ENCODE assay signal across 27 mouse cellular contexts in the genomic region with DNA sequence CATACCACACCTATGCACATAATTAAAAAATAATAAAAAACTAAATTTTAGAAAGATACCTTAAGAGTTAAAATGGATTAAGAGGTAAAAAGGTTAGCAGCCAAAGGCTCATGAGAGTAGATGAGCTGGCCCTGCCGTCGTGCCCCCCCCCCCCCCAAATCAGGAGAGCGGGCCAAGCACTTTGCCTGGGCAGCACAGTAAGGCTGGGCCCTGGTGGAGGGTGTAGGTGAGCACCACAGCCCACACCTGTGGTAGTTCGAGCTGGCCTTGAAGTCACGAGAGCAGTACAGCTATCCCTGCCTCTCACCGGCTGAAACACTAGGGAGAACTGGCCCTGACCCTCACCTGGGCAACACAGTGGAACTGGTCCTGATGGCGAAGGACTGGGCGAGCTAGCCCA. TPM values are rescaled to one million over a fixed set of nuclear protein-coding genes. Genes with fewer than 3 reads are reported as not detected.
A peak's percentile ranks its signal among the peaks of the same experiment; 100 is the strongest.
DNase-seq lines count a peak whose midpoint lies in the region; ATAC-seq lines count a peak whose summit lies in the region.
"Had no signal": no experiment of that assay in that cellular context is flagged by ENCODE, and none has a peak within 500 bp of the region (broad histone marks: within the 10 kb centered on the region; RNA-seq: fewer than 3 reads in every experiment).

No protein-coding gene starts in this region.

- no peak overlapping the region for H3K4me2 ChIP-seq in forebrain, embryonic 15.5 days (replicated peaks)
- H3K4me2 ChIP-seq in forebrain, embryonic 13.5 days = no peak overlapping the region
- H3K4me2 ChIP-seq in intestine, embryonic 14.5 days (ENCODE audit: low read length) = no peak overlapping the region
- no peak overlapping the region for H3K4me2 ChIP-seq in intestine, embryonic 16.5 days (ENCODE audit: low read depth, low read length)
- H3K4me2 ChIP-seq in midbrain, embryonic 16.5 days (ENCODE audit: low read length) = no peak overlapping the region
- H3K4me2 ChIP-seq in midbrain, embryonic 14.5 days (ENCODE audit: low read length) = no peak overlapping the region
- H3K4me2 ChIP-seq: heart, embryonic 13.5 days had no signal

- ATAC-seq in forebrain, embryonic 15.5 days (replicated peaks) = 0 out of 2 replicates have a peak, but pooled peaks have one; percentile 26
- no peak for ATAC-seq in forebrain, embryonic 13.5 days
- no peak for ATAC-seq in intestine, embryonic 14.5 days (replicated peaks; ENCODE audit: low FRiP score, low TSS enrichment, low read depth)
- ATAC-seq in intestine, embryonic 16.5 days = no peak
- ATAC-seq in midbrain, embryonic 16.5 days = peak; percentile 45; the same call in 1 of the 2 replicates
- ATAC-seq in midbrain, embryonic 14.5 days (ENCODE audit: low FRiP score, low TSS enrichment) = no peak
- ATAC-seq: forebrain, embryonic 16.5 days; intestine, postnatal 0 days had no signal

- no peak overlapping the region for H3K4me3 ChIP-seq in forebrain, embryonic 15.5 days
- H3K4me3 ChIP-seq in forebrain, embryonic 13.5 days = no peak overlapping the region
- H3K4me3 ChIP-seq in intestine, embryonic 14.5 days (ENCODE audit: low read depth, low read length) = no peak overlapping the region
- no peak overlapping the region for H3K4me3 ChIP-seq in intestine, embryonic 16.5 days (ENCODE audit: low read length)
- H3K4me3 ChIP-seq in midbrain, embryonic 16.5 days (ENCODE audit: low read depth, low read length) = no peak overlapping the region
- no peak overlapping the region for H3K4me3 ChIP-seq in midbrain, embryonic 14.5 days (replicated peaks; ENCODE audit: low read depth, low read length)
- H3K4me3 ChIP-seq: gastrocnemius, adult 2 months; heart, adult 2 months; heart, embryonic 13.5 days; left cerebral cortex, adult 2 months had no signal

- H3K9me3 ChIP-seq in forebrain, embryonic 15.5 days = no peaks in the 10 kb centered on the region
- no peaks in the 10 kb centered on the region for H3K9me3 ChIP-seq in forebrain, embryonic 13.5 days (replicated peaks)
- no peaks in the 10 kb centered on the region for H3K9me3 ChIP-seq in intestine, embryonic 14.5 days (ENCODE audit: control insufficient read depth, low read length)
- H3K9me3 ChIP-seq in intestine, embryonic 16.5 days (ENCODE audit: control insufficient read depth, low read length) = no peaks in the 10 kb centered on the region
- H3K9me3 ChIP-seq in midbrain, embryonic 16.5 days (replicated peaks; ENCODE audit: control insufficient read depth, low read length, poor library complexity, severe bottlenecking) = no peaks in the 10 kb centered on the region
- no peaks in the 10 kb centered on the region for H3K9me3 ChIP-seq in midbrain, embryonic 14.5 days (ENCODE audit: control insufficient read depth, low read length)
- H3K9me3 ChIP-seq: G1E; heart, embryonic 13.5 days had no signal

- no peaks in the 10 kb centered on the region for H3K27me3 ChIP-seq in forebrain, embryonic 15.5 days
- H3K27me3 ChIP-seq in forebrain, embryonic 13.5 days = no peaks in the 10 kb centered on the region
- no peaks in the 10 kb centered on the region for H3K27me3 ChIP-seq in intestine, embryonic 14.5 days (replicated peaks; ENCODE audit: control insufficient read depth, insufficient read depth, low read length)
- H3K27me3 ChIP-seq in intestine, embryonic 16.5 days (replicated peaks; ENCODE audit: control insufficient read depth, insufficient read depth, low read length) = no peaks in the 10 kb centered on the region
- no peaks in the 10 kb centered on the region for H3K27me3 ChIP-seq in midbrain, embryonic 16.5 days (ENCODE audit: control insufficient read depth, insufficient read depth, low read depth, low read length)
- no peaks in the 10 kb centered on the region for H3K27me3 ChIP-seq in midbrain, embryonic 14.5 days (ENCODE audit: control insufficient read depth, insufficient read depth, low read length)
- H3K27me3 ChIP-seq: heart, embryonic 13.5 days had no signal

- H3K36me3 ChIP-seq in forebrain, embryonic 15.5 days = peaks cover 20% of the 10 kb centered on the region
- peaks cover 48% of the 10 kb centered on the region for H3K36me3 ChIP-seq in forebrain, embryonic 13.5 days (ENCODE audit: poor library complexity, severe bottlenecking)
- H3K36me3 ChIP-seq in intestine, embryonic 14.5 days (ENCODE audit: control insufficient read depth, insufficient read depth, low read length) = peaks cover 12% of the 10 kb centered on the region
- no peaks in the 10 kb centered on the region for H3K36me3 ChIP-seq in intestine, embryonic 16.5 days (ENCODE audit: control insufficient read depth, insufficient read depth, low read length)
- peaks cover 7% of the 10 kb centered on the region; the same call in 1 of the 2 replicates for H3K36me3 ChIP-seq in midbrain, embryonic 16.5 days (ENCODE audit: control insufficient read depth, insufficient read depth, low read length)
- H3K36me3 ChIP-seq in midbrain, embryonic 14.5 days (ENCODE audit: control insufficient read depth, insufficient read depth, low read length) = peaks cover 28% of the 10 kb centered on the region

- no peaks in the 10 kb centered on the region for H3K4me1 ChIP-seq in forebrain, embryonic 15.5 days
- no peaks in the 10 kb centered on the region for H3K4me1 ChIP-seq in forebrain, embryonic 13.5 days
- peaks cover 3% of the 10 kb centered on the region; the same call in 1 of the 2 replicates for H3K4me1 ChIP-seq in intestine, embryonic 14.5 days (replicated peaks; ENCODE audit: control insufficient read depth, insufficient read depth, low read length)
- no peaks in the 10 kb centered on the region for H3K4me1 ChIP-seq in intestine, embryonic 16.5 days (ENCODE audit: control insufficient read depth, insufficient read depth, low read length)
- H3K4me1 ChIP-seq in midbrain, embryonic 16.5 days (ENCODE audit: control insufficient read depth, insufficient read depth, low read length) = no peaks in the 10 kb centered on the region
- H3K4me1 ChIP-seq in midbrain, embryonic 14.5 days (ENCODE audit: control insufficient read depth, insufficient read depth, low read length) = no peaks in the 10 kb centered on the region

- WGBS in forebrain, embryonic 15.5 days = 97% methylated on average over 8 of the region's 8 CpGs
- WGBS in forebrain, embryonic 13.5 days = 94% methylated on average over 8 of the region's 8 CpGs
- 94% methylated on average over 8 of the region's 8 CpGs for WGBS in intestine, embryonic 14.5 days
- WGBS in intestine, embryonic 16.5 days = 97% methylated on average over 8 of the region's 8 CpGs
- 98% methylated on average over 8 of the region's 8 CpGs for WGBS in midbrain, embryonic 16.5 days
- WGBS in midbrain, embryonic 14.5 days = 93% methylated on average over 8 of the region's 8 CpGs

- H3K27ac ChIP-seq in forebrain, embryonic 15.5 days (replicated peaks) = no peak overlapping the region
- H3K27ac ChIP-seq in forebrain, embryonic 13.5 days = no peak overlapping the region
- H3K27ac ChIP-seq in intestine, embryonic 14.5 days (ENCODE audit: low read depth) = no peak overlapping the region
- H3K27ac ChIP-seq in intestine, embryonic 16.5 days (ENCODE audit: low read length) = no peak overlapping the region
- H3K27ac ChIP-seq in midbrain, embryonic 16.5 days (ENCODE audit: low read length) = no peak overlapping the region
- no peak overlapping the region for H3K27ac ChIP-seq in midbrain, embryonic 14.5 days (replicated peaks; ENCODE audit: low read depth, low read length)
- H3K27ac ChIP-seq: gastrocnemius, adult 2 months; heart, adult 2 months; heart, embryonic 13.5 days; left cerebral cortex, adult 2 months; liver, embryonic 14.5 days; macrophage had no signal

- H3K9ac ChIP-seq in forebrain, embryonic 15.5 days (replicated peaks) = no peak overlapping the region
- no peak overlapping the region for H3K9ac ChIP-seq in forebrain, embryonic 13.5 days
- no peak overlapping the region for H3K9ac ChIP-seq in intestine, embryonic 14.5 days (ENCODE audit: low read length)
- H3K9ac ChIP-seq in intestine, embryonic 16.5 days (ENCODE audit: low read depth, low read length) = no peak overlapping the region
- no peak overlapping the region for H3K9ac ChIP-seq in midbrain, embryonic 16.5 days (ENCODE audit: low read depth, low read length)
- H3K9ac ChIP-seq in midbrain, embryonic 14.5 days (replicated peaks; ENCODE audit: low read length) = no peak overlapping the region
- H3K9ac ChIP-seq: heart, embryonic 13.5 days; liver, embryonic 14.5 days had no signal

- DNase-seq in intestine, embryonic 14.5 days (ENCODE audit: low spot score) = peak; percentile 9
- DNase-seq in midbrain, embryonic 14.5 days = no peak
- DNase-seq in spleen, postnatal 10 days (ENCODE audit: low spot score in 2 of 2) = no peak
- DNase-seq: adrenal gland, adult 8-10 months; cerebellum, adult 8-10 months; cerebellum, postnatal 25 days; gastrocnemius, adult 2 months; gastrocnemius, postnatal 36 days; heart, adult 2 months; heart, postnatal 10 days; kidney, adult 9 months; kidney, postnatal 14 days; left cerebral cortex, postnatal 4 days; lung, adult 2 months; lung, postnatal 10 days; thymus, postnatal 4 days had no signal

RNA-seq across cellular contexts. Expression of a gene that starts 10.5 kb away (rescaled TPM):
- polyA plus RNA-seq in forebrain, embryonic 15.5 days (2015; fragmentation: Nextera tagmentation; extraction: Ambion mirVana) = 68.6 and 71.8 TPM in 2 replicates
- 50.8 and 55.4 TPM in 2 replicates for polyA plus RNA-seq in forebrain, embryonic 13.5 days (2015; fragmentation: Nextera tagmentation; extraction: Ambion mirVana)
- polyA plus RNA-seq in intestine, embryonic 14.5 days (2014; fragmentation: Nextera tagmentation; extraction: Ambion mirVana) = 25.6 and 30.0 TPM in 2 replicates
- polyA plus RNA-seq in intestine, embryonic 16.5 days (2015; fragmentation: Nextera tagmentation; extraction: Ambion mirVana) = 17.1 and 18.5 TPM in 2 replicates
- 59.4 and 68.1 TPM in 2 replicates for polyA plus RNA-seq in midbrain, embryonic 16.5 days (2015; fragmentation: Nextera tagmentation; extraction: Ambion mirVana)
- polyA plus RNA-seq in midbrain, embryonic 14.5 days (2014; fragmentation: Nextera tagmentation; extraction: Ambion mirVana) = 64.1 and 74.8 TPM in 2 replicates

RNA-seq across cellular contexts. Expression of a gene that starts 10.7 kb away (rescaled TPM):
- 1.5 and 1.7 TPM in 2 replicates for polyA plus RNA-seq in forebrain, embryonic 15.5 days (2015; fragmentation: Nextera tagmentation; extraction: Ambion mirVana)
- polyA plus RNA-seq in forebrain, embryonic 13.5 days (2015; fragmentation: Nextera tagmentation; extraction: Ambion mirVana) = 1.8 and 2.0 TPM in 2 replicates
- polyA plus RNA-seq in intestine, embryonic 14.5 days (2014; fragmentation: Nextera tagmentation; extraction: Ambion mirVana) = 5.0 and 5.1 TPM in 2 replicates
- 2.7 and 3.0 TPM in 2 replicates for polyA plus RNA-seq in intestine, embryonic 16.5 days (2015; fragmentation: Nextera tagmentation; extraction: Ambion mirVana)
- polyA plus RNA-seq in midbrain, embryonic 16.5 days (2015; fragmentation: Nextera tagmentation; extraction: Ambion mirVana) = 1.8 and 2.9 TPM in 2 replicates
- 1.6 and 3.1 TPM in 2 replicates for polyA plus RNA-seq in midbrain, embryonic 14.5 days (2014; fragmentation: Nextera tagmentation; extraction: Ambion mirVana)

Comparison
In these comparisons a context has a peak if more than half of its experiments do, and no peak if none do; other contexts are left out.
1. ATAC-seq: peak in forebrain, embryonic 15.5 days (single experiment) and midbrain, embryonic 16.5 days (single experiment); none in forebrain, embryonic 13.5 days (single experiment), intestine, embryonic 14.5 days (single experiment), intestine, embryonic 16.5 days (single experiment) and midbrain, embryonic 14.5 days (single experiment).